Mouse (Mus musculus): ENCODE measurements around the gene Gpi1. TPM values are rescaled to one million over a fixed set of nuclear protein-coding genes. Genes with fewer than 3 reads are reported as not detected.
"Not testable (repeated sequence)": the region's sequence is repeated elsewhere in the genome, so short reads cannot be mapped to it uniquely, and the experiment has no call there.

Gene Gpi1
- polyA plus RNA-seq, 1 experiment from 2014 or later, result 694 TPM

GRCm38 (mm10) chr7:34183356-34183755 is 46.8 kb downstream of the Gpi1 start:
- Histone ChIP-seq H3K27ac (ENCODE audit: low read length) (no peak overlapping the region), H3K4me2 (ENCODE audit: low read depth, low read length) (no peak overlapping the region), H3K36me3 (ENCODE audit: control insufficient read depth, insufficient read depth) (peaks cover 34% of the 10 kb centered on the region), H3K9ac (ENCODE audit: low read length) (no peak overlapping the region), H3K9me3 (replicated peaks; ENCODE audit: control insufficient read depth, low read length) (no peaks in the 10 kb centered on the region), H3K27me3 (ENCODE audit: control insufficient read depth, insufficient read depth, low read length) (no peaks in the 10 kb centered on the region), H3K4me3 (ENCODE audit: low read length) (no peak overlapping the region), H3K4me1 (ENCODE audit: control insufficient read depth, insufficient read depth, low read length) (no peaks in the 10 kb centered on the region)
- ATAC-seq (replicated peaks; ENCODE audit: extremely low read depth, insufficient read depth, low FRiP score), result no peak
- WGBS, result 85% methylated on average over 13 of the region's 13 CpGs

GRCm38 (mm10) chr7:34176241-34176640 is 53.9 kb downstream of the Gpi1 start:
- H3K4me1 ChIP-seq (ENCODE audit: control insufficient read depth, insufficient read depth, low read length); H3K4me3 ChIP-seq (ENCODE audit: low read length); H3K36me3 ChIP-seq (ENCODE audit: control insufficient read depth, insufficient read depth); H3K9ac ChIP-seq (ENCODE audit: low read length); H3K4me2 ChIP-seq (ENCODE audit: low read depth, low read length); H3K27me3 ChIP-seq (ENCODE audit: control insufficient read depth, insufficient read depth, low read length); ATAC-seq (replicated peaks; ENCODE audit: extremely low read depth, insufficient read depth, low FRiP score); H3K9me3 ChIP-seq (replicated peaks; ENCODE audit: control insufficient read depth, low read length); H3K27ac ChIP-seq (ENCODE audit: low read length): not testable (repeated sequence)
- WGBS, result 82% methylated on average over 6 of the region's 6 CpGs

GRCm38 (mm10) chr7:34172251-34172650 is 57.9 kb downstream of the Gpi1 start:
- H3K9me3 ChIP-seq (replicated peaks; ENCODE audit: control insufficient read depth, low read length), result no peaks in the 10 kb centered on the region
- 71% methylated on average over 1 of the region's 1 CpGs for WGBS
- H3K27ac ChIP-seq (ENCODE audit: low read length), result no peak overlapping the region
- H3K4me3 ChIP-seq (ENCODE audit: low read length), result no peak overlapping the region
- H3K36me3 ChIP-seq (ENCODE audit: control insufficient read depth, insufficient read depth), result no peaks in the 10 kb centered on the region
- no peaks in the 10 kb centered on the region for H3K27me3 ChIP-seq (ENCODE audit: control insufficient read depth, insufficient read depth, low read length)
- H3K4me2 ChIP-seq (ENCODE audit: low read depth, low read length), result no peak overlapping the region
- H3K4me1 ChIP-seq (ENCODE audit: control insufficient read depth, insufficient read depth, low read length), result peaks cover 4% of the 10 kb centered on the region
- H3K9ac ChIP-seq (ENCODE audit: low read length), result no peak overlapping the region
- no peak for ATAC-seq (replicated peaks; ENCODE audit: extremely low read depth, insufficient read depth, low FRiP score)

- 75% methylated on average over 3 of the region's 3 CpGs for WGBS
- peak within 1 kb of the TSS; percentile 98 for H3K9ac ChIP-seq (ENCODE audit: low read length)
- H3K4me2 ChIP-seq (ENCODE audit: low read depth, low read length), result peak within 1 kb of the TSS; percentile 87
- H3K36me3 ChIP-seq (ENCODE audit: control insufficient read depth, insufficient read depth), result peaks cover 6% of the 10 kb centered on the region
- H3K9me3 ChIP-seq (replicated peaks; ENCODE audit: control insufficient read depth, low read length), result no peaks in the 10 kb centered on the region
- peak within 1 kb of the TSS; percentile 98 for H3K4me3 ChIP-seq (ENCODE audit: low read length)
- peaks cover 7% of the 10 kb centered on the region for H3K4me1 ChIP-seq (ENCODE audit: control insufficient read depth, insufficient read depth, low read length)
- ATAC-seq (replicated peaks; ENCODE audit: extremely low read depth, insufficient read depth, low FRiP score), result no peak
- H3K27me3 ChIP-seq (ENCODE audit: control insufficient read depth, insufficient read depth, low read length), result no peaks in the 10 kb centered on the region
- H3K27ac ChIP-seq (ENCODE audit: low read length), result peak within 1 kb of the TSS; percentile 92
Measured at GRCm38 (mm10) chr7:34169454-34169853, 60.7 kb downstream of the Gpi1 start, which contains the start of gene Uba2. Uba2 (minus strand) TSS chr7:34169599.

GRCm38 (mm10) chr7:34168470-34169251 is 61.5 kb downstream of the Gpi1 start:
- peaks cover 9% of the 10 kb centered on the region for H3K36me3 ChIP-seq (ENCODE audit: control insufficient read depth, insufficient read depth)
- peak overlapping the region; percentile 87 for H3K4me2 ChIP-seq (ENCODE audit: low read depth, low read length)
- WGBS, result 9% methylated on average over 30 of the region's 30 CpGs
- peak overlapping the region; percentile 92 for H3K27ac ChIP-seq (ENCODE audit: low read length)
- peak overlapping the region; percentile 98 for H3K4me3 ChIP-seq (ENCODE audit: low read length)
- ATAC-seq (replicated peaks; ENCODE audit: extremely low read depth, insufficient read depth, low FRiP score), result peak; percentile 94
- H3K4me1 ChIP-seq (ENCODE audit: control insufficient read depth, insufficient read depth, low read length), result peaks cover 7% of the 10 kb centered on the region
- H3K9ac ChIP-seq (ENCODE audit: low read length), result peak overlapping the region; percentile 98
- H3K27me3 ChIP-seq (ENCODE audit: control insufficient read depth, insufficient read depth, low read length), result no peaks in the 10 kb centered on the region
- no peaks in the 10 kb centered on the region for H3K9me3 ChIP-seq (replicated peaks; ENCODE audit: control insufficient read depth, low read length)

GRCm38 (mm10) chr7:34167766-34168469 is 62.2 kb downstream of the Gpi1 start:
- Histone ChIP-seq H3K27ac (ENCODE audit: low read length) (peak overlapping the region; percentile 92), H3K27me3 (ENCODE audit: control insufficient read depth, insufficient read depth, low read length) (no peaks in the 10 kb centered on the region), H3K4me2 (ENCODE audit: low read depth, low read length) (peak overlapping the region; percentile 87), H3K9ac (ENCODE audit: low read length) (peak overlapping the region; percentile 98), H3K9me3 (replicated peaks; ENCODE audit: control insufficient read depth, low read length) (no peaks in the 10 kb centered on the region), H3K4me3 (ENCODE audit: low read length) (peak overlapping the region; percentile 98), H3K36me3 (ENCODE audit: control insufficient read depth, insufficient read depth) (peaks cover 16% of the 10 kb centered on the region), H3K4me1 (ENCODE audit: control insufficient read depth, insufficient read depth, low read length) (peaks cover 7% of the 10 kb centered on the region)
- under 1% methylated on average over 54 of the region's 54 CpGs for WGBS
- ATAC-seq (replicated peaks; ENCODE audit: extremely low read depth, insufficient read depth, low FRiP score), result peak; percentile 66

- Histone ChIP-seq H3K4me2 (ENCODE audit: low read depth, low read length) (no peak overlapping the region), H3K4me1 (ENCODE audit: control insufficient read depth, insufficient read depth, low read length) (peaks cover 7% of the 10 kb centered on the region), H3K27ac (ENCODE audit: low read length) (no peak overlapping the region), H3K36me3 (ENCODE audit: control insufficient read depth, insufficient read depth) (peaks cover 27% of the 10 kb centered on the region), H3K4me3 (ENCODE audit: low read length) (no peak overlapping the region), H3K9me3 (replicated peaks; ENCODE audit: control insufficient read depth, low read length) (no peaks in the 10 kb centered on the region), H3K27me3 (ENCODE audit: control insufficient read depth, insufficient read depth, low read length) (no peaks in the 10 kb centered on the region), H3K9ac (ENCODE audit: low read length) (no peak overlapping the region)
- ATAC-seq (replicated peaks; ENCODE audit: extremely low read depth, insufficient read depth, low FRiP score), result no peak
- 50% methylated on average over 4 of the region's 4 CpGs for WGBS
Measured at GRCm38 (mm10) chr7:34166850-34167249, 63.3 kb downstream of the Gpi1 start.

- no peaks in the 10 kb centered on the region for H3K9me3 ChIP-seq (replicated peaks; ENCODE audit: control insufficient read depth, low read length)
- H3K4me1 ChIP-seq (ENCODE audit: control insufficient read depth, insufficient read depth, low read length), result peaks cover 7% of the 10 kb centered on the region
- no peak overlapping the region for H3K9ac ChIP-seq (ENCODE audit: low read length)
- H3K4me2 ChIP-seq (ENCODE audit: low read depth, low read length), result no peak overlapping the region
- no peak overlapping the region for H3K4me3 ChIP-seq (ENCODE audit: low read length)
- no peak overlapping the region for H3K27ac ChIP-seq (ENCODE audit: low read length)
- 83% methylated on average over 3 of the region's 3 CpGs for WGBS
- ATAC-seq (replicated peaks; ENCODE audit: extremely low read depth, insufficient read depth, low FRiP score), result no peak
- H3K27me3 ChIP-seq (ENCODE audit: control insufficient read depth, insufficient read depth, low read length), result no peaks in the 10 kb centered on the region
- peaks cover 35% of the 10 kb centered on the region for H3K36me3 ChIP-seq (ENCODE audit: control insufficient read depth, insufficient read depth)
Measured at GRCm38 (mm10) chr7:34165999-34166398, 64.1 kb downstream of the Gpi1 start.

- no peak overlapping the region for H3K4me2 ChIP-seq (ENCODE audit: low read depth, low read length)
- H3K36me3 ChIP-seq (ENCODE audit: control insufficient read depth, insufficient read depth), result peaks cover 47% of the 10 kb centered on the region
- WGBS, result 90% methylated on average over 7 of the region's 7 CpGs
- H3K9ac ChIP-seq (ENCODE audit: low read length), result no peak overlapping the region
- H3K4me3 ChIP-seq (ENCODE audit: low read length), result no peak overlapping the region
- H3K27ac ChIP-seq (ENCODE audit: low read length), result no peak overlapping the region
- H3K27me3 ChIP-seq (ENCODE audit: control insufficient read depth, insufficient read depth, low read length), result no peaks in the 10 kb centered on the region
- peaks cover 7% of the 10 kb centered on the region for H3K4me1 ChIP-seq (ENCODE audit: control insufficient read depth, insufficient read depth, low read length)
- H3K9me3 ChIP-seq (replicated peaks; ENCODE audit: control insufficient read depth, low read length), result no peaks in the 10 kb centered on the region
- ATAC-seq (replicated peaks; ENCODE audit: extremely low read depth, insufficient read depth, low FRiP score), result no peak
Measured at GRCm38 (mm10) chr7:34164671-34165070, 65.5 kb downstream of the Gpi1 start.

Measured in heart, embryonic 16.5 days (tissue).